Mouse (Mus musculus): Measurements from ENCODE around the gene Tle4. TPM values are rescaled to one million over a fixed set of nuclear protein-coding genes. Genes with fewer than 3 reads are reported as not detected.

Gene Tle4
- polyA plus RNA-seq, 1 experiment from 2014 or later, result 26.7 TPM

- ATAC-seq, result no peak
- H3K9ac ChIP-seq (ENCODE audit: low read depth, low read length), result no peak overlapping the region
- H3K4me3 ChIP-seq (ENCODE audit: low read depth, low read length), result no peak overlapping the region
- H3K4me1 ChIP-seq (ENCODE audit: control insufficient read depth, insufficient read depth, low read length), result no peaks in the 10 kb centered on the region; the same call in 1 of the 2 replicates
- no peak overlapping the region for H3K27ac ChIP-seq (ENCODE audit: low read length)
- no peaks in the 10 kb centered on the region for H3K9me3 ChIP-seq (replicated peaks; ENCODE audit: control insufficient read depth, low read length, poor library complexity, severe bottlenecking)
- 94% methylated on average over 8 of the region's 8 CpGs for WGBS
- no peak overlapping the region for H3K4me2 ChIP-seq (ENCODE audit: low read length)
- no peaks in the 10 kb centered on the region for H3K27me3 ChIP-seq (ENCODE audit: control insufficient read depth, insufficient read depth, low read depth, low read length)
- no peaks in the 10 kb centered on the region for H3K36me3 ChIP-seq (ENCODE audit: control insufficient read depth, insufficient read depth, low read length)
Measured at GRCm38 (mm10) chr19:14547133-14547842, 50.6 kb downstream of the Tle4 start.

GRCm38 (mm10) chr19:14545485-14545884 lies 52.4 kb downstream of the Tle4 start:
- Histone ChIP-seq H3K27ac (ENCODE audit: low read length) (no peak overlapping the region), H3K27me3 (ENCODE audit: control insufficient read depth, insufficient read depth, low read depth, low read length) (no peaks in the 10 kb centered on the region), H3K9me3 (replicated peaks; ENCODE audit: control insufficient read depth, low read length, poor library complexity, severe bottlenecking) (no peaks in the 10 kb centered on the region), H3K9ac (ENCODE audit: low read depth, low read length) (no peak overlapping the region), H3K36me3 (ENCODE audit: control insufficient read depth, insufficient read depth, low read length) (no peaks in the 10 kb centered on the region), H3K4me3 (ENCODE audit: low read depth, low read length) (no peak overlapping the region), H3K4me1 (ENCODE audit: control insufficient read depth, insufficient read depth, low read length) (peaks cover 6% of the 10 kb centered on the region), H3K4me2 (ENCODE audit: low read length) (no peak overlapping the region)
- ATAC-seq, result no peak
- 94% methylated on average over 1 of the region's 1 CpGs for WGBS

DNA sequence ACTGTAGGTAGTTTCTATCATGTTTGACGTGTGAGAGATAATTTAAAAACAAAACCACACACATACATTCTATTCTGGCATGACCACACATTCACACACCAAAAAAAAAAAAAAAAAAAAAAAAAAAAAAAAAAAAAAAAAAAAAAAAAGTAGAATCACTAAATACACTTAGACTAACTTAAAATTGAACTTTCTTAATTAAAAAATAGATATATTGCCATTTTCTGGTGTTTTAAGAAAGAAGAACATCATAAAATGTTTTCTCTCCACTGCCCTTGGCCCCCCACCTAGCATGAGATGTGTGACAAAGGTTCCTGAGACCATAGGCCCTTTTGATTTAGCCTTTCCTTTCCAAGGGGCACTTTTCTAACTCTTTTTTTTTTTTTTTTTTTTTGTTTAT lies 54.5 kb downstream of the Tle4 start:
- H3K9ac ChIP-seq (ENCODE audit: low read depth, low read length), result no peak overlapping the region
- H3K27ac ChIP-seq (ENCODE audit: low read length), result no peak overlapping the region
- H3K4me1 ChIP-seq (ENCODE audit: control insufficient read depth, insufficient read depth, low read length), result peaks cover 6% of the 10 kb centered on the region
- H3K27me3 ChIP-seq (ENCODE audit: control insufficient read depth, insufficient read depth, low read depth, low read length), result no peaks in the 10 kb centered on the region
- 58% methylated on average over 1 of the region's 1 CpGs for WGBS
- no peak overlapping the region for H3K4me2 ChIP-seq (ENCODE audit: low read length)
- no peak overlapping the region for H3K4me3 ChIP-seq (ENCODE audit: low read depth, low read length)
- ATAC-seq, result no peak
- no peaks in the 10 kb centered on the region for H3K9me3 ChIP-seq (replicated peaks; ENCODE audit: control insufficient read depth, low read length, poor library complexity, severe bottlenecking)
- H3K36me3 ChIP-seq (ENCODE audit: control insufficient read depth, insufficient read depth, low read length), result no peaks in the 10 kb centered on the region

DNA sequence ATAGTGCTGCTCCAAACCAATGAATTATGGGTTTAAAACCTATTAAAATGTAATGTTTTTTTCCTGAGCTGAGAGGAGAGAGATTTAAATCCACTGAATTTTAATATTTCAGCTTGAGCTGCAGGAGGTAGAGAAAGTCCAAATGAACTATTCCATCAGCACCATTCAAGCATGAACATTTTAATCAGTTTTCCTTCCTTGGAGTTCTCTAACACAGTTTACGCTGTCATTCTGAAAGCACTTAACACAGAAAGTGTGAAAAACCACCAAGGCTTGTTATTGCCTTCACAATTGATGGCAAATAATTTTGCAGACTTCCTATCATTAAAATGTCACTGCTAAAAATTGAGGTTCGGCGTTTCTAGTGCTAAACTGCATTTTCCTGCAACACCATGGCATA lies 57.2 kb downstream of the Tle4 start:
- H3K36me3 ChIP-seq (ENCODE audit: control insufficient read depth, insufficient read depth, low read length), result no peaks in the 10 kb centered on the region
- ATAC-seq, result no peak
- peaks cover 6% of the 10 kb centered on the region for H3K4me1 ChIP-seq (ENCODE audit: control insufficient read depth, insufficient read depth, low read length)
- no peak overlapping the region for H3K4me2 ChIP-seq (ENCODE audit: low read length)
- H3K27me3 ChIP-seq (ENCODE audit: control insufficient read depth, insufficient read depth, low read depth, low read length), result no peaks in the 10 kb centered on the region
- H3K9me3 ChIP-seq (replicated peaks; ENCODE audit: control insufficient read depth, low read length, poor library complexity, severe bottlenecking), result no peaks in the 10 kb centered on the region
- no peak overlapping the region for H3K4me3 ChIP-seq (ENCODE audit: low read depth, low read length)
- 63% methylated on average over 3 of the region's 3 CpGs for whole genome bisulfite sequencing
- H3K27ac ChIP-seq (ENCODE audit: low read length), result no peak overlapping the region
- no peak overlapping the region for H3K9ac ChIP-seq (ENCODE audit: low read depth, low read length)

DNA sequence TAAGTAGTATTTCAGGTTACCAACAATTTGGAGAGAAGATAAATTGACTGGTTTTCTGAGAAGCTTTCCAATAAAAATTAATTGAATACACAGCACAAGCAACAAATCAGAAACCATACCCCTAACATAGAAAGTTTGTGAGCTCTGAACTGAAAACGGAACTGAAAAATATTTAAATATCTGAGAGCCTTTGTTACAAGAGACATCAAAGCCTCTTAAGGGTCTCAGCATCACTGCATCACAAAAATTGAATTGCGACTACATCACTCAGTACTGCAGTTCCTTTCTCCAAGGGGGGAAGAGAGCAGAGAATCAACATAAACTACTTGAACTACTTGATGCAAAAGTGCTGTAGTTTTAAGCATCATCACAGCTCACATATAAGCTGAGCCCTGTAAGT lies 61.2 kb downstream of the Tle4 start:
- Histone ChIP-seq H3K9ac (ENCODE audit: low read depth, low read length) (no peak overlapping the region), H3K36me3 (ENCODE audit: control insufficient read depth, insufficient read depth, low read length) (no peaks in the 10 kb centered on the region), H3K4me1 (ENCODE audit: control insufficient read depth, insufficient read depth, low read length) (peaks cover under 1% of the 10 kb centered on the region; the same call in 1 of the 2 replicates), H3K4me2 (ENCODE audit: low read length) (no peak overlapping the region), H3K4me3 (ENCODE audit: low read depth, low read length) (no peak overlapping the region), H3K27ac (ENCODE audit: low read length) (no peak overlapping the region), H3K27me3 (ENCODE audit: control insufficient read depth, insufficient read depth, low read depth, low read length) (no peaks in the 10 kb centered on the region), H3K9me3 (replicated peaks; ENCODE audit: control insufficient read depth, low read length, poor library complexity, severe bottlenecking) (no peaks in the 10 kb centered on the region)
- WGBS, result 79% methylated on average over 2 of the region's 2 CpGs
- ATAC-seq, result no peak

GRCm38 (mm10) chr19:14534447-14534846 lies 63.4 kb downstream of the Tle4 start:
- Histone ChIP-seq H3K4me2 (ENCODE audit: low read length) (no peak overlapping the region), H3K4me3 (ENCODE audit: low read depth, low read length) (no peak overlapping the region), H3K27ac (ENCODE audit: low read length) (no peak overlapping the region), H3K9ac (ENCODE audit: low read depth, low read length) (no peak overlapping the region), H3K9me3 (replicated peaks; ENCODE audit: control insufficient read depth, low read length, poor library complexity, severe bottlenecking) (no peaks in the 10 kb centered on the region), H3K4me1 (ENCODE audit: control insufficient read depth, insufficient read depth, low read length) (no peaks in the 10 kb centered on the region), H3K36me3 (ENCODE audit: control insufficient read depth, insufficient read depth, low read length) (no peaks in the 10 kb centered on the region), H3K27me3 (ENCODE audit: control insufficient read depth, insufficient read depth, low read depth, low read length) (no peaks in the 10 kb centered on the region)
- no peak for ATAC-seq

GRCm38 (mm10) chr19:14532861-14533260 lies 65.0 kb downstream of the Tle4 start:
- Histone ChIP-seq H3K4me3 (ENCODE audit: low read depth, low read length) (no peak overlapping the region), H3K4me1 (ENCODE audit: control insufficient read depth, insufficient read depth, low read length) (no peaks in the 10 kb centered on the region), H3K4me2 (ENCODE audit: low read length) (no peak overlapping the region), H3K27ac (ENCODE audit: low read length) (no peak overlapping the region), H3K9ac (ENCODE audit: low read depth, low read length) (no peak overlapping the region), H3K27me3 (ENCODE audit: control insufficient read depth, insufficient read depth, low read depth, low read length) (no peaks in the 10 kb centered on the region), H3K36me3 (ENCODE audit: control insufficient read depth, insufficient read depth, low read length) (no peaks in the 10 kb centered on the region), H3K9me3 (replicated peaks; ENCODE audit: control insufficient read depth, low read length, poor library complexity, severe bottlenecking) (no peaks in the 10 kb centered on the region)
- no peak for ATAC-seq
- 100% methylated on average over 6 of the region's 6 CpGs for WGBS

- no peak overlapping the region for H3K4me3 ChIP-seq (ENCODE audit: low read depth, low read length)
- WGBS, result 77% methylated on average over 2 of the region's 2 CpGs
- H3K9ac ChIP-seq (ENCODE audit: low read depth, low read length), result no peak overlapping the region
- 0 out of 2 replicates have a peak, but pooled peaks cover 2% of the 10 kb centered on the region for H3K36me3 ChIP-seq (ENCODE audit: control insufficient read depth, insufficient read depth, low read length)
- no peaks in the 10 kb centered on the region for H3K9me3 ChIP-seq (replicated peaks; ENCODE audit: control insufficient read depth, low read length, poor library complexity, severe bottlenecking)
- no peak overlapping the region for H3K27ac ChIP-seq (ENCODE audit: low read length)
- H3K4me2 ChIP-seq (ENCODE audit: low read length), result no peak overlapping the region
- H3K27me3 ChIP-seq (ENCODE audit: control insufficient read depth, insufficient read depth, low read depth, low read length), result no peaks in the 10 kb centered on the region
- H3K4me1 ChIP-seq (ENCODE audit: control insufficient read depth, insufficient read depth, low read length), result peaks cover 9% of the 10 kb centered on the region; the same call in 1 of the 2 replicates
- no peak for ATAC-seq
Measured at GRCm38 (mm10) chr19:14520098-14520802, 77.6 kb downstream of the Tle4 start.

- ATAC-seq, result no peak
- no peak overlapping the region for H3K4me3 ChIP-seq (ENCODE audit: low read depth, low read length)
Measured at GRCm38 (mm10) chr19:14519186-14519585, 78.7 kb downstream of the Tle4 start.

More at GRCm38 (mm10) chr19:14519186-14519585, 78.7 kb downstream of the Tle4 start:
- H3K27me3 ChIP-seq (ENCODE audit: control insufficient read depth, insufficient read depth, low read depth, low read length), result no peaks in the 10 kb centered on the region
- no peaks in the 10 kb centered on the region for H3K9me3 ChIP-seq (replicated peaks; ENCODE audit: control insufficient read depth, low read length, poor library complexity, severe bottlenecking)
- no peak overlapping the region for H3K9ac ChIP-seq (ENCODE audit: low read depth, low read length)
- no peak overlapping the region for H3K4me2 ChIP-seq (ENCODE audit: low read length)
- H3K27ac ChIP-seq (ENCODE audit: low read length), result no peak overlapping the region
- WGBS, result 88% methylated on average over 7 of the region's 7 CpGs
- peaks cover 12% of the 10 kb centered on the region for H3K4me1 ChIP-seq (ENCODE audit: control insufficient read depth, insufficient read depth, low read length)
- 0 out of 2 replicates have a peak, but pooled peaks cover 2% of the 10 kb centered on the region for H3K36me3 ChIP-seq (ENCODE audit: control insufficient read depth, insufficient read depth, low read length)
